Mouse (Mus musculus): ENCODE measurements around the gene Gm20517. TPM values are rescaled to one million over a fixed set of nuclear protein-coding genes. Genes with fewer than 3 reads are reported as not detected.

The Gm20517 gene
- polyA plus RNA-seq (2015; fragmentation: Nextera tagmentation; extraction: Ambion mirVana): 1.4 and 2.1 TPM in 2 replicates

GRCm38 (mm10) chr17:47610849-47611660 lies at the start of gene Gm20517, which contains the start of the genes Bysl and Med20:
TSS of gene Gm20517 (plus strand) at chr17:47611589.
TSS of gene Bysl (minus strand) at chr17:47611492.
TSS of gene Med20 (plus strand) at chr17:47611582.

GRCm38 (mm10) chr17:47630678-47631065 lies 19.3 kb downstream of the Gm20517 start, which contains the start of gene Usp49:
TSS of gene Usp49 (plus strand) at chr17:47630690.

GRCm38 (mm10) chr17:47688344-47688607 lies 76.9 kb downstream of the Gm20517 start, which contains the start of gene Tomm6:
TSS of gene Tomm6 (minus strand) at chr17:47688386.

GRCm38 (mm10) chr17:47688608-47689575 lies 77.5 kb downstream of the Gm20517 start, which contains the start of gene Frs3:
TSS of gene Frs3 (plus strand) at chr17:47689030.

GRCm38 (mm10) chr17:47694442-47694502 lies 82.9 kb downstream of the Gm20517 start, which contains the start of gene Gm21981:
TSS of gene Gm21981 (minus strand) at chr17:47694455.

GRCm38 (mm10) chr17:47694503-47695336 lies 83.3 kb downstream of the Gm20517 start, which contains the start of gene Prickle4:
TSS of gene Prickle4 (minus strand) at chr17:47694736.

GRCm38 (mm10) chr17:47726566-47726965 lies 115.2 kb downstream of the Gm20517 start, which contains the start of gene Pgc:
TSS of gene Pgc (plus strand) at chr17:47726842.

Other genes with a start within 250 kb of the Gm20517 start
- 65.7 and 65.8 TPM in 2 replicates for gene Mrps10, start 242.7 kb upstream of the Gm20517 start, polyA plus RNA-seq (2015; fragmentation: Nextera tagmentation; extraction: Ambion mirVana)
- 0.42 and 0.52 TPM in 2 replicates for gene Guca1b, start 226.2 kb upstream of the Gm20517 start, polyA plus RNA-seq (2015; fragmentation: Nextera tagmentation; extraction: Ambion mirVana)
- 10.1 and 11.0 TPM in 2 replicates for gene Guca1a, start 211.0 kb upstream of the Gm20517 start, polyA plus RNA-seq (2015; fragmentation: Nextera tagmentation; extraction: Ambion mirVana)
- 3.3 and 3.7 TPM in 2 replicates for gene AI661453, start 175.0 kb upstream of the Gm20517 start, polyA plus RNA-seq (2015; fragmentation: Nextera tagmentation; extraction: Ambion mirVana)
- gene 1700001C19Rik, start 174.2 kb upstream of the Gm20517 start, polyA plus RNA-seq (2015; fragmentation: Nextera tagmentation; extraction: Ambion mirVana): 0.46 and 0.81 TPM in 2 replicates
- gene Taf8, start 109.3 kb upstream of the Gm20517 start, polyA plus RNA-seq (2015; fragmentation: Nextera tagmentation; extraction: Ambion mirVana): 11.9 and 12.2 TPM in 2 replicates
- 185 and 201 TPM in 2 replicates for gene Ccnd3, start 106.5 kb upstream of the Gm20517 start, polyA plus RNA-seq (2015; fragmentation: Nextera tagmentation; extraction: Ambion mirVana)
- 17.2 and 18.2 TPM in 2 replicates for gene Bysl, start 97 bp upstream of the Gm20517 start, polyA plus RNA-seq (2015; fragmentation: Nextera tagmentation; extraction: Ambion mirVana)
- gene Med20, start within 50 bp of the Gm20517 start, polyA plus RNA-seq (2015; fragmentation: Nextera tagmentation; extraction: Ambion mirVana): 24.0 and 24.3 TPM in 2 replicates
- gene Usp49, start 19.1 kb downstream of the Gm20517 start, polyA plus RNA-seq (2015; fragmentation: Nextera tagmentation; extraction: Ambion mirVana): 2.1 and 2.2 TPM in 2 replicates
- 318 and 323 TPM in 2 replicates for gene Tomm6, start 76.8 kb downstream of the Gm20517 start, polyA plus RNA-seq (2015; fragmentation: Nextera tagmentation; extraction: Ambion mirVana)
- 1.9 TPM in 2 replicates for gene Frs3, start 77.4 kb downstream of the Gm20517 start, polyA plus RNA-seq (2015; fragmentation: Nextera tagmentation; extraction: Ambion mirVana)
- gene Gm21981, start 82.9 kb downstream of the Gm20517 start, polyA plus RNA-seq (2015; fragmentation: Nextera tagmentation; extraction: Ambion mirVana): 0.16 and 0.28 TPM in 2 replicates
- gene Prickle4, start 83.1 kb downstream of the Gm20517 start, polyA plus RNA-seq (2015; fragmentation: Nextera tagmentation; extraction: Ambion mirVana): not detected in 2 replicates
- 0.27 and 0.30 TPM in 2 replicates for gene Pgc, start 115.3 kb downstream of the Gm20517 start, polyA plus RNA-seq (2015; fragmentation: Nextera tagmentation; extraction: Ambion mirVana)
- 6.5 and 6.8 TPM in 2 replicates for gene Tfeb, start 125.4 kb downstream of the Gm20517 start, polyA plus RNA-seq (2015; fragmentation: Nextera tagmentation; extraction: Ambion mirVana)
- 3.5 and 3.9 TPM in 2 replicates for gene Mdfi, start 223.1 kb downstream of the Gm20517 start, polyA plus RNA-seq (2015; fragmentation: Nextera tagmentation; extraction: Ambion mirVana)